Mouse (Mus musculus) testis, adult 2 months (tissue): Measurements from ENCODE around the gene Gng7.

Source experiments
- CTCF ChIP-seq: fragments of 200-500 bp; IDR thresholded peaks from 2 replicates; pipeline ENCODE4 v1.5.1; 2012; ENCODE audit warnings: low read depth, mild to moderate bottlenecking, inconsistent platforms, low read length, moderate library complexity; ENCODE audit not compliant: control insufficient read depth, insufficient read depth, insufficient replicate concordance
- POLR2A ChIP-seq: fragments of 200-500 bp; IDR thresholded peaks from 2 replicates; pipeline ENCODE4 v1.6.1; 2012; ENCODE audit warnings: low read depth, mild to moderate bottlenecking, inconsistent platforms, low read length, moderate library complexity; ENCODE audit not compliant: control insufficient read depth

DNA sequence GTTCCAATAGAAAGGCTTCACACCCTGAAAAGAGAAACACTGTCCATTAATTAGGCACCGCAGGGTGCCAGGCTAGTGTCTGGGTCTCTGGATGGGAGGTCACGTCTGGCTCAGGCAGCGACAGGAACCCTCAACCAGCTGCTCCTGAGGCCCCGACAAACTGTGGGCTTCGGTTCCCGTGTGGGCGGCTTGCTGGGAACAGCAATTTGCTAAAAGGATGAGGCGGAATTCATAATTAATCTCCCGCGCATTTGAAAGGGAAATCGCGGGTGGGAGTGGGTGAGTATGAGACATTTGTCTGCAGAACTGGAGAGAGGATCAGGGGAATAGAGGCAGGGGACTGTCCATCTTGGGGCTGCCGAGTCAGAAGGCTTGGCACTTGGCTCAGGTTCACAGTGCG, 16.7 kb downstream of the Gng7 start:
- TF ChIP-seq CTCF (no peak), POLR2A (no peak)
